Mouse (Mus musculus): ENCODE results near the gene Hoxd10.

Hoxd10 gene

GRCm38 (mm10) chr2:74681594-74682531, 9.9 kb upstream of the Hoxd10 start:
- no peak for DNase-seq

- no peak for DNase-seq
Observed at GRCm38 (mm10) chr2:74682796-74683195, 8.9 kb upstream of the Hoxd10 start.

- no peak for DNase-seq
Observed at GRCm38 (mm10) chr2:74683471-74683951, 8.2 kb upstream of the Hoxd10 start.

GRCm38 (mm10) chr2:74684106-74684505, 7.6 kb upstream of the Hoxd10 start:
- no peak for DNase-seq

GRCm38 (mm10) chr2:74685059-74685603, 6.6 kb upstream of the Hoxd10 start:
- DNase-seq, result no peak

- no peak for DNase-seq
Observed at GRCm38 (mm10) chr2:74686301-74686987, 5.3 kb upstream of the Hoxd10 start.

GRCm38 (mm10) chr2:74686988-74687697, 4.6 kb upstream of the Hoxd10 start:
- DNase-seq, result no peak

- no peak for DNase-seq
Observed at GRCm38 (mm10) chr2:74687698-74688555, 3.8 kb upstream of the Hoxd10 start.

GRCm38 (mm10) chr2:74688795-74689573, 2.7 kb upstream of the Hoxd10 start:
- DNase-seq, result no peak

GRCm38 (mm10) chr2:74689574-74690337, 2.0 kb upstream of the Hoxd10 start:
- DNase-seq, result no peak

GRCm38 (mm10) chr2:74690338-74690716, 1.4 kb upstream of the Hoxd10 start:
- DNase-seq, result no peak

- no peak for DNase-seq
Observed at GRCm38 (mm10) chr2:74691995-74692807, 477 bp downstream of the Hoxd10 start.

GRCm38 (mm10) chr2:74692808-74693431, 1.2 kb downstream of the Hoxd10 start:
- DNase-seq, result no peak

- no peak for DNase-seq
Observed at GRCm38 (mm10) chr2:74693432-74693827, 1.7 kb downstream of the Hoxd10 start.

GRCm38 (mm10) chr2:74694066-74694465, 2.3 kb downstream of the Hoxd10 start:
- no peak for DNase-seq

GRCm38 (mm10) chr2:74695383-74695782, 3.7 kb downstream of the Hoxd10 start:
- DNase-seq, result no peak

- no peak for DNase-seq
Observed at GRCm38 (mm10) chr2:74695813-74696430, 4.2 kb downstream of the Hoxd10 start.
